15 mouse cellular contexts compared by ENCODE assay signal in genomic region chr16:90150126-90150525, GRCm38 (mm10). TPM values are rescaled to one million over a fixed set of nuclear protein-coding genes. Genes with fewer than 3 reads are reported as not detected.
DNase-seq lines count a peak whose midpoint lies in the region; ATAC-seq and TF ChIP-seq lines count a peak whose summit lies in the region.
"Had no signal": no experiment of that assay in that cellular context is flagged by ENCODE, and none has a peak within 500 bp of the region (broad histone marks: within the 10 kb centered on the region; RNA-seq: fewer than 3 reads in every experiment).

No protein-coding gene starts in this region.

- H3K27me3 ChIP-seq in heart, postnatal 0 days (ENCODE audit: control insufficient read depth, insufficient read depth, low read length): no peaks in the 10 kb centered on the region
- H3K27me3 ChIP-seq in embryonic facial prominence, embryonic 15.5 days: no peaks in the 10 kb centered on the region
- H3K27me3 ChIP-seq: forebrain, embryonic 15.5 days; liver, embryonic 13.5 days had no signal

- ATAC-seq in heart, postnatal 0 days (ENCODE audit: insufficient read depth, low read depth): no peak
- ATAC-seq in embryonic facial prominence, embryonic 15.5 days (ENCODE audit: insufficient number of reproducible peaks, low FRiP score, low TSS enrichment, low read depth): no peak
- ATAC-seq: forebrain, embryonic 15.5 days had no signal

- 41% methylated on average over 7 of the region's 7 CpGs for WGBS in heart, postnatal 0 days
- 45% methylated on average over 7 of the region's 7 CpGs for WGBS in embryonic facial prominence, embryonic 15.5 days

- H3K4me1 ChIP-seq in heart, postnatal 0 days (ENCODE audit: control insufficient read depth, insufficient read depth): peaks cover 6% of the 10 kb centered on the region; the same call in 1 of the 2 replicates
- H3K4me1 ChIP-seq in embryonic facial prominence, embryonic 15.5 days: peaks cover 13% of the 10 kb centered on the region
- H3K4me1 ChIP-seq: forebrain, embryonic 15.5 days had no signal

- no peak overlapping the region for H3K4me2 ChIP-seq in heart, postnatal 0 days (ENCODE audit: low read depth, low read length)
- H3K4me2 ChIP-seq in embryonic facial prominence, embryonic 15.5 days (replicated peaks): no peak overlapping the region
- H3K4me2 ChIP-seq: forebrain, embryonic 15.5 days; liver, embryonic 13.5 days had no signal

- TF ChIP-seq EP300 in heart, postnatal 0 days (IDR thresholded peaks at IDR 0.05; ENCODE audit: low read depth): no peak

- peak overlapping the region; percentile 15; the same call in 1 of the 2 replicates for H3K9ac ChIP-seq in heart, postnatal 0 days (replicated peaks; ENCODE audit: low read depth, low read length)
- no peak overlapping the region for H3K9ac ChIP-seq in embryonic facial prominence, embryonic 15.5 days
- H3K9ac ChIP-seq: forebrain, embryonic 15.5 days; liver, embryonic 13.5 days had no signal

- H3K36me3 ChIP-seq in heart, postnatal 0 days (replicated peaks; ENCODE audit: control insufficient read depth, insufficient read depth, low read length): no peaks in the 10 kb centered on the region
- no peaks in the 10 kb centered on the region for H3K36me3 ChIP-seq in embryonic facial prominence, embryonic 15.5 days
- H3K36me3 ChIP-seq: forebrain, embryonic 15.5 days; hindbrain, embryonic 10.5 days; liver, embryonic 13.5 days had no signal

- no peak for DNase-seq in heart, postnatal 0 days (ENCODE audit: low spot score)
- DNase-seq in heart, postnatal 4 days: no peak
- DNase-seq in ovary, postnatal 36 days (ENCODE audit: low spot score): peak; percentile 20
- DNase-seq in ovary, postnatal 10 days (ENCODE audit: low spot score): no peak
- no peak for DNase-seq in thymus, postnatal 0 days (ENCODE audit: low spot score)
- DNase-seq in frontal cortex, postnatal 10 days (ENCODE audit: low spot score in 2 of 2): no peak
- no peak for DNase-seq in adrenal gland, postnatal 10 days
- DNase-seq: cerebellum, adult 8-10 months; gastrocnemius, postnatal 10 days; kidney, adult 2 months; liver, embryonic 13.5 days had no signal

- TF ChIP-seq CTCF in heart, postnatal 0 days (IDR thresholded peaks at IDR 0.05; ENCODE audit: low read depth): no peak

- H3K4me3 ChIP-seq in heart, postnatal 0 days (ENCODE audit: low read depth, low read length): no peak overlapping the region
- H3K4me3 ChIP-seq in embryonic facial prominence, embryonic 15.5 days (replicated peaks): no peak overlapping the region
- H3K4me3 ChIP-seq: forebrain, embryonic 15.5 days; hindbrain, embryonic 10.5 days; layer of hippocampus, adult 2 months; liver, embryonic 13.5 days had no signal

- no peak overlapping the region for H3K27ac ChIP-seq in heart, postnatal 0 days (ENCODE audit: low read depth)
- H3K27ac ChIP-seq in embryonic facial prominence, embryonic 15.5 days (replicated peaks): peak overlapping the region; percentile 48
- H3K27ac ChIP-seq: forebrain, embryonic 15.5 days; hindbrain, embryonic 10.5 days; layer of hippocampus, adult 2 months; liver, embryonic 13.5 days had no signal

- no peaks in the 10 kb centered on the region for H3K9me3 ChIP-seq in heart, postnatal 0 days (replicated peaks; ENCODE audit: control insufficient read depth, low read length)
- no peaks in the 10 kb centered on the region for H3K9me3 ChIP-seq in embryonic facial prominence, embryonic 15.5 days (replicated peaks)
- H3K9me3 ChIP-seq: forebrain, embryonic 15.5 days; hindbrain, embryonic 10.5 days; liver, embryonic 13.5 days had no signal

RNA-seq across cellular contexts. Expression of gene Tiam1, which starts 6.6 kb away (rescaled TPM):
- 2.6 and 5.7 TPM in 2 replicates for total RNA-seq in heart, postnatal 0 days (2014; rRNA removed; ENCODE audit: low replicate concordance)
- polyA plus RNA-seq in heart, postnatal 0 days (2015; fragmentation: Nextera tagmentation; extraction: Ambion mirVana): 3.6 and 5.5 TPM in 2 replicates
- total RNA-seq in heart, postnatal 4 days (2021): 10 to 100 TPM; 14.7 to 18.2 TPM
- 45.3 and 49.4 TPM in 2 replicates for polyA plus RNA-seq in embryonic facial prominence, embryonic 15.5 days (2015; fragmentation: Nextera tagmentation; extraction: Ambion mirVana)
- polyA plus RNA-seq in thymus, postnatal 0 days (2015; fragmentation: Nextera tagmentation; extraction: Ambion mirVana): 25.6 and 32.7 TPM in 2 replicates
- total RNA-seq in adrenal gland, postnatal 10 days (2021): 10 to 100 TPM; 47.3 to 50.3 TPM
